Mouse (Mus musculus): ENCODE measurements around the gene Ptpn11.

DNA sequence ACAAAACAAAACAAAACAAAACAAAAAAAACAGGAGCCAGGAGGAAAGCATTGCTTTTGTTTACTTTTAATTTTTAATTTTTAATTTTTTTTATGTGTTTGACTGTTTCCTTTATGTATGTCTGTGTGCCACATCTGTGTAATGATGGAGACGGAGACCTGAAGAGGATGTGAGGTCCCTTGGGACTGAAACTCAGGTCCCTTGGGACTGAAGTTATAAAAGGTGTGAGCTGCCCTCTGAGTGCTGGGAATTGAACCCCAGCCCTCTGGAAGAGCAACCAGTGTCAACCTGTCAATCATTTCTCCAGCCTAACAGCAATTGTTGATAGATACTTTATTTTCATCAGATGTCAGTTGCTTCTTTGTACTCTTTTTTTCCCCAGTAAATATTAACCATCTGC is 28.0 kb upstream of the Ptpn11 start:
- no peak for TF ChIP-seq GATA1 (IDR thresholded peaks at IDR 0.05; ENCODE audit: borderline replicate concordance, low read length)
- no peak for TF ChIP-seq FLI1 (IDR thresholded peaks at IDR 0.05; ENCODE audit: low read length)
